Mouse (Mus musculus) brain, embryonic 14.5 days (tissue): ENCODE results near the gene Cep170b.

ENCODE experiments used
- CTCF ChIP-seq: fragments of 200-500 bp; IDR thresholded peaks from 2 replicates; pipeline ENCODE4 v1.5.1; 2012; ENCODE audit warnings: inconsistent platforms, mild to moderate bottlenecking, moderate library complexity, borderline replicate concordance; ENCODE audit not compliant: insufficient read depth, insufficient read length; ENCODE audit errors: extremely low read depth
- POLR2A ChIP-seq: fragments of 200-500 bp; IDR thresholded peaks from 2 replicates; pipeline ENCODE4 v1.6.1; 2012; ENCODE audit warnings: mild to moderate bottlenecking, inconsistent platforms, borderline replicate concordance; ENCODE audit not compliant: poor library complexity, insufficient read depth, insufficient read length, severe bottlenecking; ENCODE audit errors: extremely low read depth

DNA sequence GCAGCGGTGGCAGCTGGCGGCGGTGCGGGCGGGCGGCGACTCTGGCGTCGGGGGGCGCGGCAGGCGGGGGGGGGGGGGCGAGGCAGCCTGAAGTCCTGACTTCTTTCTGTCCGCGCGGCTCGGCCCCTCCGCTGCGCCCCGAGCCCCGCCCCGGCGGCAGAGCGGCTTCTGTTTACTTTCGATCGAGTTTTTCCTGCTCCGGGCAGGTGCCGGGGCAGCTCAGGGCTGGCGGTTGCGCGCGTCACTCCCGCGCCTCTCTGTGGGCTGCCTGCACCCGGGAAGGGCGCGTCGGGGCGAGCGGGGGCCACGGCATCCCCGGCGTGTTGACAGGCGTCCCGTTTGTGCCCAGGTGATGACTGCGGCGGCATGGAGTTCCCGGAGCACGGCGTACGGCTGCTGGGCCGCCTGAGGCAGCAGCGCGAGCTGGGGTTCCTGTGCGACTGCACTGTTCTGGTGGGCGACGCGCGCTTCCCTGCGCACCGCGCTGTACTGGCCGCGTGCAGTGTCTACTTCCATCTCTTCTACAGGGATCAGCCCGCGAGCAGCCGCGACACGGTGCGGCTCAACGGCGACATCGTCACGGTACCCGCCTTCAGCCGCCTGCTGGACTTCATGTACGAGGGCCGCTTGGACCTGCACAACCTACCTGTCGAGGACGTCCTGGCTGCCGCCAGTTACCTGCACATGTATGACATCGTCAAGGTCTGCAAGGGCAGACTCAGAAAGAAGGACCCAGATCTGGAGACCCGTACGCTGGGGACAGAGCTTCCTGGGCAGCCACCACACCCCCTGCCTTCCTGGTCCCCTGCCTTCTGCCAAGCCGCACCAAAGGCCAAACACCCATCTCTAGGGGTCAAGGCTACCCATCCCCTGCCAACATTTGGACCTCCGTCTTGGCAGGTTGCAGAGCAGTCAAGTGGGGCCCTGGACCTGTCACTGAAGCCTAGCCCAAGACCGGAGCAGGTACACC is 40.9 kb upstream of the Cep170b start:
- no peak for TF ChIP-seq CTCF
- no peak for TF ChIP-seq POLR2A
